Mouse (Mus musculus) stomach, embryonic 14.5 days (tissue): ENCODE results near the gene Ush1g. TPM values are rescaled to one million over a fixed set of nuclear protein-coding genes. Genes with fewer than 3 reads are reported as not detected.

Experiments
- ATAC-seq: fragments of 200-750 bp; cut with Nextera tagmentation; 2 replicates; pipeline ENCODE4 v1.8.0; 2017; ENCODE audit warnings: low read depth, moderate TSS enrichment; ENCODE audit not compliant: insufficient number of reproducible peaks, insufficient read depth, low FRiP score
- H3K27ac ChIP-seq: fragments of 300-500 bp; sonication (generic); 2 replicates; pipeline ENCODE4 v1.5.1; 2014; ENCODE audit warnings: mild to moderate bottlenecking, low read length, moderate library complexity, mixed read lengths
- H3K27me3 ChIP-seq: fragments of 300-500 bp; sonication (generic); 2 replicates; pipeline ENCODE4 v1.6.1; 2014; ENCODE audit warnings: low read length, control low read depth, mixed read lengths; ENCODE audit not compliant: control insufficient read depth, insufficient read depth
- H3K36me3 ChIP-seq: fragments of 300-500 bp; sonication (generic); 2 replicates; pipeline ENCODE4 v1.6.1; 2014; ENCODE audit warnings: mild to moderate bottlenecking, control low read depth, low read length, moderate library complexity, mixed read lengths; ENCODE audit not compliant: control insufficient read depth, insufficient read depth
- H3K4me1 ChIP-seq: fragments of 300-500 bp; sonication (generic); 2 replicates; pipeline ENCODE4 v1.6.1; 2014; ENCODE audit warnings: low read length, control low read depth, mixed read lengths; ENCODE audit not compliant: control insufficient read depth, insufficient read depth
- H3K4me2 ChIP-seq: fragments of 300-500 bp; sonication (generic); replicated peaks from 2 replicates; pipeline ENCODE4 v1.6.1; 2014; ENCODE audit warnings: low read depth, low read length, control low read depth
- H3K4me3 ChIP-seq: fragments of 300-500 bp; sonication (generic); 2 replicates; pipeline ENCODE4 v1.5.1; 2014; ENCODE audit warnings: low read depth, low read length, control low read depth
- H3K9ac ChIP-seq: fragments of 300-500 bp; sonication (generic); replicated peaks from 2 replicates; pipeline ENCODE4 v1.6.1; 2014; ENCODE audit warnings: low read depth, mild to moderate bottlenecking, control low read depth, low read length, moderate library complexity, mixed read lengths
- H3K9me3 ChIP-seq: fragments of 300-500 bp; sonication (generic); 2 replicates; pipeline ENCODE4 v1.6.1; 2016; ENCODE audit warnings: low read depth, low read length, control low read depth; ENCODE audit not compliant: control insufficient read depth
- WGBS: fragments of 180-500 bp; shearing (Covaris S2); extraction: QIAGEN DNeasy Blood & Tissue Kit; methylation state at CpG from one replicate; pipeline ENCODE4 v1.1.7; 2014; 5-methylcytosine and 5-hydroxymethylcytosine counted together
- polyA plus RNA-seq: library from polyadenylated mRNA; unstranded; fragments of >200 nt; fragmentation: Nextera tagmentation; extraction: Ambion mirVana; gene quantifications from 2 replicates; pipeline ENCODE4 v1.2.1, GENCODE M21; 2014

Gene Ush1g
- polyA plus RNA-seq, 1 experiment from 2014 or later, result not detected

- H3K4me1 ChIP-seq, result peaks cover 12% of the 10 kb centered on the region
- no peak for ATAC-seq
- H3K9ac ChIP-seq, result no peak overlapping the region
- no peak overlapping the region for H3K4me2 ChIP-seq
- H3K36me3 ChIP-seq, result no peaks in the 10 kb centered on the region
- H3K4me3 ChIP-seq, result no peak overlapping the region
- H3K27ac ChIP-seq, result peak overlapping the region; percentile 44; the same call in 1 of the 2 replicates
- H3K27me3 ChIP-seq, result no peaks in the 10 kb centered on the region
- 39% methylated on average over 6 of the region's 6 CpGs for WGBS
- H3K9me3 ChIP-seq, result no peaks in the 10 kb centered on the region
Observed at GRCm38 (mm10) chr11:115290919-115291318, 30.9 kb downstream of the Ush1g start.

DNA sequence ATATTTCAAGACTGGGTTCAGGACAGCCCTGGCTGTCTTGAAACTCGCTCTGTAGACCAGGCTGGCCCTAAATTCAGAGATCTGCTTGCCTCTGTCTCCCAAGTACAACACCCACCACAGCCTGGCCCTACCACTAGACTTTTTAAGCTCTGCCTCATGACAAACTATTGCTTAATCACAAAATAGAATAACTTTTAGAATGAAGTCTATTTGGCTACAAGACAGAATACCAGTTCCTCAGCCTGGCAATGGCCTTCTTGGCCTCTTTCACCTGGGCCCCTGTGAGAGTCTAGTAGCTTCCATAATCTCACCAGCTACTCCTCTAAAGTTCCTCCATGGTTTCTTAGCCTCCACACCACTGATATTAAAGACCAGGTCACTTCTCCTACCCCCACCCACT lies 31.5 kb downstream of the Ush1g start:
- H3K36me3 ChIP-seq, result no peaks in the 10 kb centered on the region
- 89% methylated on average over 1 of the region's 1 CpGs for WGBS
- peak overlapping the region; percentile 44; the same call in 1 of the 2 replicates for H3K27ac ChIP-seq
- no peaks in the 10 kb centered on the region for H3K9me3 ChIP-seq
- ATAC-seq, result no peak
- no peak overlapping the region for H3K4me2 ChIP-seq
- no peak overlapping the region for H3K4me3 ChIP-seq
- no peaks in the 10 kb centered on the region for H3K27me3 ChIP-seq
- no peak overlapping the region for H3K9ac ChIP-seq
- H3K4me1 ChIP-seq, result peaks cover 12% of the 10 kb centered on the region

DNA sequence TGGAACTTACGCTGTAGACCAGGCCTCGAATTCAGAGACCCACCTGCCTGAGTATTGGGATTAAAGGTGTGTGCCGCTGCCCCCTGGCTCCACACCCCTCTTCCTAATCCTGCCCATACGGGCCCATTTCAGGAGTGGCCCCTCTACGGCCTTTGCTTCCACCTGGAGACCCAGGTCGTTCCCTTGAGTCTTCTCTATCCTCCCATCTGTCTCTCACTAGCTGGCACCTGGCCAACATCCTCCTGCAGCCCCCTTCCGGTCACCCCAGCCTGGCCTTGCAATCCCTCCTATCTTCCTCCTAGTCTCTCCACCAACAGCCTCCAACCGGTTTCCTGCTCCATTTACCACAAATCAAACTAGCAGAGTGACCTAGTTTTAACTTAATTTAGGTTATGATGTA lies 32.0 kb downstream of the Ush1g start:
- H3K4me3 ChIP-seq, result no peak overlapping the region
- 64% methylated on average over 8 of the region's 8 CpGs for WGBS
- no peak overlapping the region for H3K9ac ChIP-seq
- H3K27ac ChIP-seq, result no peak overlapping the region
- no peaks in the 10 kb centered on the region for H3K9me3 ChIP-seq
- H3K27me3 ChIP-seq, result no peaks in the 10 kb centered on the region
- no peak overlapping the region for H3K4me2 ChIP-seq
- peaks cover 12% of the 10 kb centered on the region for H3K4me1 ChIP-seq
- no peaks in the 10 kb centered on the region for H3K36me3 ChIP-seq
- ATAC-seq, result no peak

DNA sequence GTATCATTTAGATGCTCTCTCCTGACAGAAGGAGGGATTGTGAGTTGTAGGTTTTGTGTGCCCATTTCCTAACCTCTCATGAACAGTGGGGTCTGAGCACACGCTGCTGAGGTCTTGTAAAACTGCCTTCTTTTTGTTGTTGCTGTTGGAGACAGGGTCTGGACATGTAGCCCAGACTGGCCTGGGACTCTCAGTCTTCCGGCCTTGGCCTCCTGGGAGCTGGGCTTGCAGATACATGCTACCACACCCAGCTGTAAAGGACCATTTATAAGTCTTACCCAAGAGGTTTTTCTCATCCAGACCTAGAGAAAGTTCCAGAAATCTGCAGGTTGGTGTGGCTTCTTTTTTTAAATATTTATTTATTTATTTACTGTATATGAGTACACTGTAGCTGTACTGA lies 33.5 kb downstream of the Ush1g start:
- no peak for ATAC-seq
- H3K9me3 ChIP-seq, result no peaks in the 10 kb centered on the region
- no peak overlapping the region for H3K4me2 ChIP-seq
- H3K36me3 ChIP-seq, result no peaks in the 10 kb centered on the region
- H3K4me3 ChIP-seq, result no peak overlapping the region
- no peaks in the 10 kb centered on the region for H3K27me3 ChIP-seq
- H3K27ac ChIP-seq, result no peak overlapping the region
- no peak overlapping the region for H3K9ac ChIP-seq
- 90% methylated on average over 2 of the region's 2 CpGs for WGBS
- H3K4me1 ChIP-seq, result peaks cover 12% of the 10 kb centered on the region

- H3K27ac ChIP-seq, result no peak overlapping the region
- no peaks in the 10 kb centered on the region for H3K27me3 ChIP-seq
- peaks cover 12% of the 10 kb centered on the region for H3K4me1 ChIP-seq
- no peak overlapping the region for H3K4me2 ChIP-seq
- no peak for ATAC-seq
- no peak overlapping the region for H3K4me3 ChIP-seq
- H3K9me3 ChIP-seq, result no peaks in the 10 kb centered on the region
- WGBS, result 80% methylated on average over 5 of the region's 5 CpGs
- H3K36me3 ChIP-seq, result no peaks in the 10 kb centered on the region
- no peak overlapping the region for H3K9ac ChIP-seq
Observed at GRCm38 (mm10) chr11:115287386-115287785, 34.5 kb downstream of the Ush1g start.

DNA sequence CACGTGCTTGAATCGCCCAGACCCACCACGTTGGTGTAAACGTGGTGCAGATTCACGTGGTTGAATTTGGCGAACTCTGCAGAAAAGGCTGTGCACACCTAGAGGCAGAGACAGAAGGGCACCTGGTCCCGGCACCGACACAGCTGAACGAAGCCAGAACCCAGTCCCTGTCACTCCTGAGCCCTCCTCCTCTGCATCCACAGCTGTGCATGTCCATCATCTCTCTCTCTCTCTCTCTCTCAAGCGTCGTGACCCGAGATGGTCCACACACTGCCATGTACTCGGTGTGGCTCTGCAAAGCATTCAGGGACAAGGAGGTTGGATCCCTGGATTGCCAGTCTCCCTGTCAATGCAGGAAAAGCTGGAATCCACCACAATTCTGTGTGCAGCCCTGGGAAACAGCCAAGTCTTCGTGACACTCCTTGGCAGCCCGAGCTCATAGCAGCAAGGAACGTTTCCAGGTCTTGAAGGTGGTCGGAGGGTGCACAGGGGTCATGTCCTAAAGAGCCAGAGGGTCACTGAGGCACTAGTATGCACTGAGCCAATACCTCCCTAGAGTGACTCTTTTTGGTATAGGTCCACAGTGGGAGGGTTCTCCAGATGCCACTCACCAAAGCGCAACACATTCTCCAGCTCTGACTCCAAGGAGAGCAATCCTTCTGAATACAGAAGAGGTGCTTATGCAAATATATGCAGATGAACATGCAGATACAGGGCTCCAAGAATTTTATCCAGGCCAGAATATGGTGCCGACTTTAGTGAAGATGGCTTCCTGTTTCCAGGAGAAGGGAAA lies 35.4 kb downstream of the Ush1g start:
- H3K9ac ChIP-seq, result no peak overlapping the region
- no peak for ATAC-seq
- no peak overlapping the region for H3K4me2 ChIP-seq
- no peaks in the 10 kb centered on the region for H3K27me3 ChIP-seq
- no peaks in the 10 kb centered on the region for H3K36me3 ChIP-seq
- peaks cover 7% of the 10 kb centered on the region for H3K4me1 ChIP-seq
- no peak overlapping the region for H3K4me3 ChIP-seq
- WGBS, result 70% methylated on average over 19 of the region's 19 CpGs
- no peak overlapping the region for H3K27ac ChIP-seq
- H3K9me3 ChIP-seq, result no peaks in the 10 kb centered on the region

GRCm38 (mm10) chr11:115285282-115285681 lies 36.6 kb downstream of the Ush1g start:
- no peak for ATAC-seq
- no peak overlapping the region for H3K4me3 ChIP-seq
- H3K36me3 ChIP-seq, result no peaks in the 10 kb centered on the region
- H3K9me3 ChIP-seq, result no peaks in the 10 kb centered on the region
- no peak overlapping the region for H3K9ac ChIP-seq
- H3K4me1 ChIP-seq, result no peaks in the 10 kb centered on the region
- WGBS, result 59% methylated on average over 4 of the region's 4 CpGs
- H3K27me3 ChIP-seq, result no peaks in the 10 kb centered on the region
- no peak overlapping the region for H3K4me2 ChIP-seq
- no peak overlapping the region for H3K27ac ChIP-seq

- no peak overlapping the region for H3K9ac ChIP-seq
- WGBS, result 86% methylated on average over 12 of the region's 12 CpGs
- H3K9me3 ChIP-seq, result no peaks in the 10 kb centered on the region
- no peak for ATAC-seq
- no peak overlapping the region for H3K27ac ChIP-seq
- H3K27me3 ChIP-seq, result no peaks in the 10 kb centered on the region
- H3K36me3 ChIP-seq, result no peaks in the 10 kb centered on the region
- H3K4me2 ChIP-seq, result no peak overlapping the region
- no peaks in the 10 kb centered on the region for H3K4me1 ChIP-seq
- no peak overlapping the region for H3K4me3 ChIP-seq
Observed at GRCm38 (mm10) chr11:115283891-115284620, 37.8 kb downstream of the Ush1g start.
